Mouse (Mus musculus) testis, adult 2 months (tissue): Measurements from ENCODE around the gene Mov10l1.

Experiments
- CTCF ChIP-seq: fragments of 200-500 bp; IDR thresholded peaks from 2 replicates; pipeline ENCODE4 v1.5.1; 2012; ENCODE audit warnings: low read depth, mild to moderate bottlenecking, inconsistent platforms, low read length, moderate library complexity; ENCODE audit not compliant: control insufficient read depth, insufficient read depth, insufficient replicate concordance
- POLR2A ChIP-seq: fragments of 200-500 bp; IDR thresholded peaks from 2 replicates; pipeline ENCODE4 v1.6.1; 2012; ENCODE audit warnings: low read depth, mild to moderate bottlenecking, inconsistent platforms, low read length, moderate library complexity; ENCODE audit not compliant: control insufficient read depth

GRCm38 (mm10) chr15:89070606-89071005 lies 87.9 kb downstream of the Mov10l1 start:
- TF ChIP-seq POLR2A (no peak), CTCF (no peak)
